Mouse (Mus musculus): ENCODE measurements around the gene March10. TPM values are rescaled to one million over a fixed set of nuclear protein-coding genes. Genes with fewer than 3 reads are reported as not detected.
A peak's percentile ranks its signal among the peaks of the same experiment; 100 is the strongest.

The March10 gene
- polyA plus RNA-seq, 1 experiment from 2014 or later, result not detected

DNA sequence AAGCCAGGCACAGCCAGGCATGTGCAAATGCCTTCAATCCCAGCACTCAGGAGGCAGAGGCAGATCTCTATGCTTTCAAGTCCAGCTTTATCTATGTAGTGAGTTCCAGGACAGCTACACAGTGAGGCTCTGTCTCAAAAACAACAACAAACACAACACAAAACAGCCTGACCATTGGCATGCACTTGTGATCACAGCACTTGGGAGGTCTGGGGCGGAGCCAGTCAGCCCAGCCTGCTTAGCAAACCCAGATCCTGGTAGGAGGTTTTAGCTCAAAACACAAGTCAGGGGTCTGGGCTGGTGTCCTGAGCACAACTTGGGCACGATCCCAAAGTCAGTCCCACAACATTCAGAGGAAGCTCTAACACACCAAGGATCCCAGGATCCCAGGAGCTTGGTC, 18.2 kb upstream of the March10 start:
- DNase-seq (ENCODE audit: low spot score), result no peak
- no peaks in the 10 kb centered on the region for H3K9me3 ChIP-seq (replicated peaks)
- H3K4me1 ChIP-seq, result peaks cover 4% of the 10 kb centered on the region; the same call in 1 of the 2 replicates
- no peaks in the 10 kb centered on the region for H3K36me3 ChIP-seq
- no peak overlapping the region for H3K27ac ChIP-seq
- 65% methylated on average over 2 of the region's 2 CpGs for WGBS
- no peaks in the 10 kb centered on the region for H3K27me3 ChIP-seq (ENCODE audit: low read depth, poor library complexity, severe bottlenecking)
- H3K4me3 ChIP-seq, result no peak overlapping the region

DNA sequence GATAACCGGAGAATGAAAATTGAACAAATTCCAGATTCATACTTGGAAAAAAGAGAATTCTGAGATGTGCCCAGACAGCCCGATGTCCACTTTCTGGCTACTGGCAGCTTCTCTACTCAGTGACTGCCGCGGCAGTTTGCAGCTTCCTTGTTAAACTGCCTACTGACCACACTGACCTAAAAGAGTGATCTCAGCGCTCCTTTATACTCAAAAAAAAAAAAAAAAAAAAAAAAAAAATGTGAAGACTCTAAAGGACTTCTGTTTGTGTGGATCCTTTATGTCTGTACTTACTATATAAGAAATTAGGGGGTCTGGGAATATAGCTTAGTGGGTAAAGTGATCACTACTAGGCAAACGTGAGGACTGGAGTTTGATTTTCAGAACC, 17.8 kb upstream of the March10 start:
- Histone ChIP-seq H3K36me3 (no peaks in the 10 kb centered on the region), H3K27ac (no peak overlapping the region), H3K27me3 (ENCODE audit: low read depth, poor library complexity, severe bottlenecking) (no peaks in the 10 kb centered on the region), H3K4me3 (no peak overlapping the region), H3K4me1 (peaks cover 4% of the 10 kb centered on the region; the same call in 1 of the 2 replicates), H3K9me3 (replicated peaks) (no peaks in the 10 kb centered on the region)
- WGBS, result 55% methylated on average over 6 of the region's 6 CpGs
- no peak for DNase-seq (ENCODE audit: low spot score)

DNA sequence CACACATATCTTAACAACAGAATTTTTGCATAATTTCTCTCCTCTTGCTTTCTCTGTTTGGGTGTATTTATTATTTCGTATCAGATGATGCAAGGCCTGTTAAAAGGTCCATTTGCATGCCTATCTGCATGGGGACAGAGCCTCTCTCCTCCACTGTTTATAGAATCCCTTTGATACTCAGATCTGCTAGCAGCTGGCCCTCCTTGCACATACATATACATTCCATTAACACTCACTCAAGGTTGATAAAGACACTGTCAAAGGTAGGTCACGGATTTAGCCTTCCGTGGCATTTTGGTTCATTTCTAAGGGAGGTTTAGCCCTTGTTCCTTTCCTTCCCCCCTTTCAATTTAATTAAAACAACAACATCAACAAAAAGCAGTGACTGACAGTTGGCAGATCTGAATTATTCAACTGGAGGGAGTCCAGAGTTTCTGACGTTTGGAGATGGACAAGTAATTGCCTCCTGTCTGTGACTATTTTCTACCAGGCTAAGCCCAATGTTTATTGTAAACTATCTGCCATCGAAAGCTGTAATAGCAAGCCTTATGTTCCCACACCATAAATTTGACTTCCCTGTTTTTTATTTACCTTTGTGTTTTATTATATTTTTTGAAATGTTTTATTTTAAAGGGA, 17.3 kb upstream of the March10 start:
- H3K4me3 ChIP-seq, result no peak overlapping the region
- no peak for DNase-seq (ENCODE audit: low spot score)
- H3K27me3 ChIP-seq (ENCODE audit: low read depth, poor library complexity, severe bottlenecking), result no peaks in the 10 kb centered on the region
- no peaks in the 10 kb centered on the region for H3K36me3 ChIP-seq
- WGBS, result 55% methylated on average over 5 of the region's 5 CpGs
- H3K27ac ChIP-seq, result no peak overlapping the region
- peaks cover 4% of the 10 kb centered on the region; the same call in 1 of the 2 replicates for H3K4me1 ChIP-seq
- no peaks in the 10 kb centered on the region for H3K9me3 ChIP-seq (replicated peaks)

GRCm38 (mm10) chr11:105472610-105473009, 16.1 kb upstream of the March10 start:
- Histone ChIP-seq H3K4me1 (peaks cover 4% of the 10 kb centered on the region; the same call in 1 of the 2 replicates), H3K4me3 (no peak overlapping the region), H3K27ac (no peak overlapping the region), H3K36me3 (no peaks in the 10 kb centered on the region), H3K27me3 (ENCODE audit: low read depth, poor library complexity, severe bottlenecking) (no peaks in the 10 kb centered on the region), H3K9me3 (replicated peaks) (no peaks in the 10 kb centered on the region)
- DNase-seq (ENCODE audit: low spot score), result no peak
- 76% methylated on average over 4 of the region's 4 CpGs for WGBS

DNA sequence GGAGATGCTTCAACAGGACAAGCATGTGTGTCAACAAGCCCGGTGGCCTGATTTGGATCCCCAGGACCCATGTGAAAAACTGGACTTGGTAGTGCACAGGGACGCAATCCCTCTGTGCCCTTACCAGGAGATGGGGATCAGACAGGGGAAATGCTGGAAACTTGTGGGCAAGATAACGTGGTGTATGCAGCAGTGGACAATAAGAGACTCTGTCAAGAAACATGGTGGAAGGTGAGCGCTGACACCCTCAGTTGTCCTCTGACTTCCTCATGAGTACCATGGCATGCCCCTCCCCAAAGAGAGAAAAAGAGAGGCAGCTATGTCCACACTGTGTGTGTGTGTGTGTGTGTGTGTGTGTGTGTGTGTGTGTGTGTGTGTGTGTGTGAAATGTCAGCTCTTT, 14.4 kb upstream of the March10 start:
- no peaks in the 10 kb centered on the region for H3K27me3 ChIP-seq (ENCODE audit: low read depth, poor library complexity, severe bottlenecking)
- DNase-seq (ENCODE audit: low spot score), result no peak
- H3K36me3 ChIP-seq, result no peaks in the 10 kb centered on the region
- H3K4me3 ChIP-seq, result no peak overlapping the region
- no peaks in the 10 kb centered on the region for H3K9me3 ChIP-seq (replicated peaks)
- H3K4me1 ChIP-seq, result peaks cover 9% of the 10 kb centered on the region
- H3K27ac ChIP-seq, result no peak overlapping the region
- 91% methylated on average over 4 of the region's 4 CpGs for WGBS

- DNase-seq (ENCODE audit: low spot score), result no peak
- no peaks in the 10 kb centered on the region for H3K27me3 ChIP-seq (ENCODE audit: low read depth, poor library complexity, severe bottlenecking)
- H3K4me3 ChIP-seq, result no peak overlapping the region
- no peaks in the 10 kb centered on the region for H3K9me3 ChIP-seq (replicated peaks)
- WGBS, result 79% methylated on average over 4 of the region's 4 CpGs
- H3K36me3 ChIP-seq, result no peaks in the 10 kb centered on the region
- peaks cover 6% of the 10 kb centered on the region for H3K4me1 ChIP-seq
- H3K27ac ChIP-seq, result peak overlapping the region; percentile 4; the same call in 1 of the 2 replicates
Observed at GRCm38 (mm10) chr11:105469561-105469960, 13.0 kb upstream of the March10 start.

- Histone ChIP-seq H3K27ac (no peak overlapping the region), H3K9me3 (replicated peaks) (no peaks in the 10 kb centered on the region), H3K4me1 (peaks cover 6% of the 10 kb centered on the region), H3K4me3 (no peak overlapping the region), H3K36me3 (no peaks in the 10 kb centered on the region), H3K27me3 (ENCODE audit: low read depth, poor library complexity, severe bottlenecking) (no peaks in the 10 kb centered on the region)
- 77% methylated on average over 8 of the region's 8 CpGs for WGBS
- DNase-seq (ENCODE audit: low spot score), result no peak
Observed at GRCm38 (mm10) chr11:105469091-105469507, 12.6 kb upstream of the March10 start.

GRCm38 (mm10) chr11:105468436-105468835, 11.9 kb upstream of the March10 start:
- 87% methylated on average over 5 of the region's 5 CpGs for WGBS

DNA sequence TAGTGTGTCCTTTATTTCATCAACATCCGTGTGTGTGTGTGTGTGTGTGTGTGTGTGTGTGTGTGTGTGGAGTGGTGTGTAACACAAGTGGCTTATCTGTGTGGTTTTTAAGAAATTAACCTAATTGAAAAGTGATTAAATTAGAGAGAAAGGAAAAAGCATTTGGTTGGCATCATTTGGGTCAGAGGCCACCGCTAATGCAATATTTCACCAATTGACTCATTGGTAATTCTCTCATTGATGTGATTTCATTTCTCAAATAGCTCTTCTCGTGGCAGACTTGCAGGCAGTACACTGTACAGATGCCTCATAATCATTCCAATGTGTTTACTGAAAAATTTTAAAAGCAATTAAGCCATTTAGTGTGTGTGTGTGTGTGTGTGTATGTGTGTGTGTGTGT, 11.3 kb upstream of the March10 start:
- DNase-seq (ENCODE audit: low spot score), result no peak
- peaks cover 6% of the 10 kb centered on the region for H3K4me1 ChIP-seq
- 74% methylated on average over 3 of the region's 3 CpGs for WGBS
- no peak overlapping the region for H3K4me3 ChIP-seq
- H3K27ac ChIP-seq, result no peak overlapping the region
- no peaks in the 10 kb centered on the region for H3K9me3 ChIP-seq (replicated peaks)
- H3K36me3 ChIP-seq, result no peaks in the 10 kb centered on the region
- H3K27me3 ChIP-seq (ENCODE audit: low read depth, poor library complexity, severe bottlenecking), result no peaks in the 10 kb centered on the region

More at GRCm38 (mm10) chr11:105468436-105468835, 11.9 kb upstream of the March10 start:
- Histone ChIP-seq H3K27ac (no peak overlapping the region), H3K27me3 (ENCODE audit: low read depth, poor library complexity, severe bottlenecking) (no peaks in the 10 kb centered on the region), H3K9me3 (replicated peaks) (no peaks in the 10 kb centered on the region), H3K36me3 (no peaks in the 10 kb centered on the region), H3K4me3 (no peak overlapping the region), H3K4me1 (peaks cover 6% of the 10 kb centered on the region)
- no peak for DNase-seq (ENCODE audit: low spot score)

- 76% methylated on average over 9 of the region's 9 CpGs for WGBS
- Histone ChIP-seq H3K27ac (0 out of 2 replicates have a peak overlapping the region, but pooled peaks have one; percentile 19), H3K9me3 (replicated peaks) (no peaks in the 10 kb centered on the region), H3K4me3 (no peak overlapping the region), H3K27me3 (ENCODE audit: low read depth, poor library complexity, severe bottlenecking) (no peaks in the 10 kb centered on the region), H3K36me3 (no peaks in the 10 kb centered on the region), H3K4me1 (peaks cover 6% of the 10 kb centered on the region)
- no peak for DNase-seq (ENCODE audit: low spot score)
Observed at GRCm38 (mm10) chr11:105467266-105467665, 10.7 kb upstream of the March10 start.

DNA sequence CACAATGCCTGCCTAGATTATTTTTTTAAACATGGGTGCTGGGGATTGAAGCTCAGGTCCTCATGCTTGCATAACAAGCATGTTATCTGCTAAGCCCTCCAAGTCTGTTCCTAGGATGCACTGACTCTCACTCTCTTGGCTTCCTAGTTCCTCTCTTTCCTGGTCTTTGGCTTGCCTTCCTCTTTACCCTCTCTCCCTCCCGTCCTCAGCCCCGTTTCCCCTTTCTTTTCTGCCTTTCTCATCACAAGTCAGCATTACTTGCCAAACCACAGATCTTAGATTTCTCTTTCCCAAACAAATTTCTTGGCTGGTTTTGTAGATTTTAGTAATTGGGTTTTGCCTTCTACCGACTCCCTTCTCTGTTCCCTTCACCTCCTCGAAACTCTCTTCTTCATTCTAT, 10.2 kb upstream of the March10 start:
- no peaks in the 10 kb centered on the region for H3K27me3 ChIP-seq (ENCODE audit: low read depth, poor library complexity, severe bottlenecking)
- H3K9me3 ChIP-seq (replicated peaks), result no peaks in the 10 kb centered on the region
- DNase-seq (ENCODE audit: low spot score), result no peak
- no peak overlapping the region for H3K4me3 ChIP-seq
- 81% methylated on average over 4 of the region's 4 CpGs for WGBS
- no peaks in the 10 kb centered on the region for H3K36me3 ChIP-seq
- peaks cover 6% of the 10 kb centered on the region for H3K4me1 ChIP-seq
- H3K27ac ChIP-seq, result no peak overlapping the region

GRCm38 (mm10) chr11:105465488-105465887, 9.0 kb upstream of the March10 start:
- Histone ChIP-seq H3K27me3 (ENCODE audit: low read depth, poor library complexity, severe bottlenecking) (no peaks in the 10 kb centered on the region), H3K9me3 (replicated peaks) (no peaks in the 10 kb centered on the region), H3K36me3 (no peaks in the 10 kb centered on the region), H3K27ac (no peak overlapping the region), H3K4me1 (peaks cover 6% of the 10 kb centered on the region), H3K4me3 (no peak overlapping the region)
- no peak for DNase-seq (ENCODE audit: low spot score)
- WGBS, result 72% methylated on average over 9 of the region's 9 CpGs

GRCm38 (mm10) chr11:105464430-105464967, 8.0 kb upstream of the March10 start:
- no peaks in the 10 kb centered on the region for H3K36me3 ChIP-seq
- WGBS, result 78% methylated on average over 8 of the region's 8 CpGs
- no peak overlapping the region for H3K4me3 ChIP-seq
- no peak overlapping the region for H3K27ac ChIP-seq
- H3K9me3 ChIP-seq (replicated peaks), result no peaks in the 10 kb centered on the region
- DNase-seq (ENCODE audit: low spot score), result no peak
- H3K4me1 ChIP-seq, result peaks cover 6% of the 10 kb centered on the region
- no peaks in the 10 kb centered on the region for H3K27me3 ChIP-seq (ENCODE audit: low read depth, poor library complexity, severe bottlenecking)
